20 mouse cellular contexts compared by ENCODE assay signal in the genomic region with DNA sequence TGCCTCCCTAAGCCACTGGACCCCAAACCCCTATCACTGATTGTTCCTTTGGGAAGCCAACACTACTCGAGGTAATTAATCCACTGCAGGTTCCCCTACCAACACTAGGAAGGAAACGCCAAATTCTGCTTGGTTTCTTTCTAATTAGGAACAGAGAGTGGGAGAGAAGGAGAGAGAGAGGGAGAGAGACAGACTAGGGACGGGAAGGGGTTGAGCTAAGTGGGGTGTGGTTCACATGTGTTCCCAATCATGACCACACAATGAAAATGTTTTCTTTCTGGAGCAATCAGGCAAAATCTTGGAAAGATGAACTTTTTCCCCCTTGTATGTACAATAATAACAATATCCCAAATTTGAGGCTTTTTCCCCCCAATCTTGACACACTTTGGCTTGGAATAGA.
DNase-seq lines count a peak whose midpoint lies in the region; ATAC-seq and TF ChIP-seq lines count a peak whose summit lies in the region.
"Had no signal": no experiment of that assay in that cellular context is flagged by ENCODE, and none has a peak within 500 bp of the region (broad histone marks: within the 10 kb centered on the region; RNA-seq: fewer than 3 reads in every experiment).

No protein-coding gene starts in this region.

- no peaks in the 10 kb centered on the region for H3K4me1 ChIP-seq in embryonic facial prominence, embryonic 11.5 days (ENCODE audit: control insufficient read depth, insufficient read depth, low read length)
- H3K4me1 ChIP-seq in limb, embryonic 15.5 days: peaks cover 3% of the 10 kb centered on the region; the same call in 1 of the 2 replicates
- no peaks in the 10 kb centered on the region for H3K4me1 ChIP-seq in liver, postnatal 0 days (ENCODE audit: insufficient read depth)
- H3K4me1 ChIP-seq: forebrain, embryonic 12.5 days; heart, embryonic 12.5 days had no signal

- no peak for ATAC-seq in embryonic facial prominence, embryonic 11.5 days (replicated peaks; ENCODE audit: insufficient number of reproducible peaks, low FRiP score, low TSS enrichment, low read depth)
- no peak for ATAC-seq in limb, embryonic 15.5 days (ENCODE audit: insufficient number of reproducible peaks, low FRiP score, low TSS enrichment, low read depth)
- no peak for ATAC-seq in liver, postnatal 0 days
- ATAC-seq: activated CD4-positive, CD25-positive, alpha-beta regulatory T cell, adult 4 months; forebrain, embryonic 16.5 days; intestine, embryonic 16.5 days; Patski had no signal

- no peak for TF ChIP-seq EP300 in liver, postnatal 0 days (IDR thresholded peaks at IDR 0.05; ENCODE audit: low read depth)

- H3K27ac ChIP-seq in embryonic facial prominence, embryonic 11.5 days (replicated peaks; ENCODE audit: low read depth, low read length): no peak overlapping the region
- 0 out of 2 replicates have a peak overlapping the region, but pooled peaks have one; percentile 22 for H3K27ac ChIP-seq in limb, embryonic 15.5 days
- H3K27ac ChIP-seq in liver, postnatal 0 days (ENCODE audit: low read depth): no peak overlapping the region
- H3K27ac ChIP-seq: forebrain, embryonic 12.5 days; heart, adult 2 months; hindbrain, embryonic 10.5 days; hindbrain, embryonic 14.5 days had no signal

- no peak for TF ChIP-seq CTCF in liver, postnatal 0 days (IDR thresholded peaks at IDR 0.05; ENCODE audit: low read depth)

- H3K9ac ChIP-seq in embryonic facial prominence, embryonic 11.5 days (replicated peaks; ENCODE audit: low read length): no peak overlapping the region
- no peak overlapping the region for H3K9ac ChIP-seq in limb, embryonic 15.5 days
- H3K9ac ChIP-seq in liver, postnatal 0 days (replicated peaks): no peak overlapping the region
- H3K9ac ChIP-seq: forebrain, embryonic 12.5 days; heart, embryonic 12.5 days; hindbrain, embryonic 14.5 days had no signal

- no peaks in the 10 kb centered on the region for H3K27me3 ChIP-seq in embryonic facial prominence, embryonic 11.5 days (ENCODE audit: control insufficient read depth, insufficient read depth, low read length)
- no peaks in the 10 kb centered on the region for H3K27me3 ChIP-seq in limb, embryonic 15.5 days
- H3K27me3 ChIP-seq in liver, postnatal 0 days (ENCODE audit: insufficient read depth, low read length): no peaks in the 10 kb centered on the region
- H3K27me3 ChIP-seq: forebrain, embryonic 12.5 days; heart, embryonic 12.5 days; Patski had no signal

- no peaks in the 10 kb centered on the region for H3K36me3 ChIP-seq in embryonic facial prominence, embryonic 11.5 days (replicated peaks; ENCODE audit: control insufficient read depth, insufficient read depth, low read depth, low read length)
- no peaks in the 10 kb centered on the region for H3K36me3 ChIP-seq in limb, embryonic 15.5 days
- no peaks in the 10 kb centered on the region for H3K36me3 ChIP-seq in liver, postnatal 0 days (replicated peaks; ENCODE audit: insufficient read depth, low read length)
- H3K36me3 ChIP-seq: forebrain, embryonic 12.5 days; heart, embryonic 12.5 days; hindbrain, embryonic 10.5 days had no signal

- no peak overlapping the region for H3K4me3 ChIP-seq in embryonic facial prominence, embryonic 11.5 days (ENCODE audit: low read depth, low read length)
- H3K4me3 ChIP-seq in limb, embryonic 15.5 days: no peak overlapping the region
- H3K4me3 ChIP-seq in liver, postnatal 0 days (ENCODE audit: low read depth, low read length): no peak overlapping the region
- H3K4me3 ChIP-seq: forebrain, embryonic 12.5 days; heart, adult 2 months; heart, embryonic 12.5 days; hindbrain, embryonic 10.5 days had no signal

- 20% methylated on average over 3 of the region's 3 CpGs for WGBS in embryonic facial prominence, embryonic 11.5 days
- 22% methylated on average over 3 of the region's 3 CpGs for WGBS in limb, embryonic 15.5 days
- WGBS in liver, postnatal 0 days (ENCODE audit: insufficient replicate concordance): 56% methylated on average over 3 of the region's 3 CpGs

- no peak overlapping the region for H3K4me2 ChIP-seq in embryonic facial prominence, embryonic 11.5 days (ENCODE audit: low read depth, low read length)
- no peak overlapping the region for H3K4me2 ChIP-seq in limb, embryonic 15.5 days
- H3K4me2 ChIP-seq in liver, postnatal 0 days (ENCODE audit: low read depth, low read length): no peak overlapping the region
- H3K4me2 ChIP-seq: forebrain, embryonic 12.5 days; heart, embryonic 12.5 days; hindbrain, embryonic 14.5 days had no signal

- DNase-seq in gastrocnemius, adult 18-20 months (ENCODE audit: low spot score): peak; percentile 34
- no peak for DNase-seq in gastrocnemius, adult 8-10 months (ENCODE audit: low spot score in 2 of 2)
- peak; percentile 44 for DNase-seq in 3T3-L1 (ENCODE audit: low read depth, low spot score)
- DNase-seq in embryonic facial prominence, embryonic 11.5 days (ENCODE audit: low spot score): peak; percentile 67
- no peak for DNase-seq in thymus, postnatal 36 days
- no peak for DNase-seq in liver, postnatal 0 days
- DNase-seq: adrenal gland, adult 2 months; adrenal gland, postnatal 36 days; cerebellum, adult 2 months; cerebellum, postnatal 10 days; heart, adult 2 months had no signal

- no peaks in the 10 kb centered on the region for H3K9me3 ChIP-seq in embryonic facial prominence, embryonic 11.5 days (replicated peaks; ENCODE audit: control insufficient read depth, low read length)
- H3K9me3 ChIP-seq in limb, embryonic 15.5 days: no peaks in the 10 kb centered on the region
- H3K9me3 ChIP-seq in liver, postnatal 0 days (ENCODE audit: low read length): no peaks in the 10 kb centered on the region
- H3K9me3 ChIP-seq: forebrain, embryonic 12.5 days; heart, embryonic 12.5 days; hindbrain, embryonic 10.5 days had no signal

Comparison
In these comparisons a context has a peak if more than half of its experiments do, and no peak if none do; other contexts are left out.
1. DNase-seq: peak in gastrocnemius, adult 18-20 months (single experiment), 3T3-L1 (single experiment) and embryonic facial prominence, embryonic 11.5 days (single experiment); none in gastrocnemius, adult 8-10 months (0 of 2), thymus, postnatal 36 days (0 of 2) and liver, postnatal 0 days (single experiment).